Mouse (Mus musculus) heart, postnatal 0 days (tissue): ENCODE results near the gene Cep97. TPM values are rescaled to one million over a fixed set of nuclear protein-coding genes. Genes with fewer than 3 reads are reported as not detected.
"Not testable (repeated sequence)": the region's sequence is repeated elsewhere in the genome, so short reads cannot be mapped to it uniquely, and the experiment has no call there.

Source experiments
- ATAC-seq: fragments of 200-750 bp; cut with Nextera tagmentation; 2 replicates; pipeline ENCODE4 v1.8.0; 2017; ENCODE audit warnings: low read depth, moderate number of reproducible peaks, moderate library complexity; ENCODE audit not compliant: insufficient read depth
- DNase-seq: peaks from one replicate; pipeline ENCODE4 v3.0.0-alpha.2; 2016; ENCODE audit warnings: low spot score
- H3K27ac ChIP-seq: fragments of 300-500 bp; sonication (generic); 2 replicates; pipeline ENCODE4 v1.5.1; 2014; ENCODE audit warnings: low read depth, mild to moderate bottlenecking
- H3K27me3 ChIP-seq: fragments of 300-500 bp; sonication (generic); 2 replicates; pipeline ENCODE4 v1.6.1; 2014; ENCODE audit warnings: low read length, mixed read lengths; ENCODE audit not compliant: control insufficient read depth, insufficient read depth
- H3K36me3 ChIP-seq: fragments of 300-500 bp; sonication (generic); replicated peaks from 2 replicates; pipeline ENCODE4 v1.6.1; 2014; ENCODE audit warnings: low read length, mixed read lengths; ENCODE audit not compliant: control insufficient read depth, insufficient read depth
- H3K4me1 ChIP-seq: fragments of 300-500 bp; sonication (generic); 2 replicates; pipeline ENCODE4 v1.6.1; 2014; ENCODE audit warnings: antibody characterized with exemption; ENCODE audit not compliant: control insufficient read depth, insufficient read depth
- H3K4me2 ChIP-seq: fragments of 300-500 bp; sonication (generic); 2 replicates; pipeline ENCODE4 v1.6.1; 2014; ENCODE audit warnings: low read depth, mild to moderate bottlenecking, low read length, moderate library complexity
- H3K4me3 ChIP-seq: fragments of 300-500 bp; sonication (generic); 2 replicates; pipeline ENCODE4 v1.5.1; 2014; ENCODE audit warnings: low read depth, low read length
- H3K9ac ChIP-seq: fragments of 300-500 bp; sonication (generic); replicated peaks from 2 replicates; pipeline ENCODE4 v1.6.1; 2014; ENCODE audit warnings: low read depth, low read length, mixed read lengths
- H3K9me3 ChIP-seq: fragments of 300-500 bp; sonication (generic); replicated peaks from 2 replicates; pipeline ENCODE4 v1.6.1; 2016; ENCODE audit warnings: low read length; ENCODE audit not compliant: control insufficient read depth
- CTCF ChIP-seq: IDR thresholded peaks from 2 replicates; pipeline ENCODE4 v1.5.1; 2016; ENCODE audit warnings: antibody characterized with exemption, control low read depth, low read depth
- EP300 ChIP-seq: IDR thresholded peaks from 2 replicates; pipeline ENCODE4 v1.6.1; 2016; ENCODE audit warnings: antibody characterized with exemption, low read depth
- WGBS: fragments of 180-500 bp; shearing (Covaris S2); extraction: QIAGEN DNeasy Blood & Tissue Kit; methylation state at CpG from one replicate; pipeline ENCODE4 v1.1.7; 2014; 5-methylcytosine and 5-hydroxymethylcytosine counted together
- polyA plus RNA-seq: library from polyadenylated mRNA; unstranded; fragments of >200 nt; fragmentation: Nextera tagmentation; extraction: Ambion mirVana; gene quantifications from 2 replicates; pipeline ENCODE4 v1.2.1, GENCODE M21; 2015
- total RNA-seq: library from RNA; depleted of rRNA; stranded (reverse); fragments of >200 nt; gene quantifications from 2 replicates; pipeline ENCODE4 v1.2.3, GENCODE M21; 2014; ENCODE audit warnings: low replicate concordance; rRNA removed

Cep97 gene
- total and polyA plus RNA-seq, 2 experiments from 2014 or later = 3.1 to 5.0 TPM

GRCm38 (mm10) chr16:55861104-55861503, 73.6 kb downstream of the Cep97 start:
- no peaks in the 10 kb centered on the region for H3K4me1 ChIP-seq
- no peaks in the 10 kb centered on the region for H3K27me3 ChIP-seq
- 59% methylated on average over 3 of the region's 3 CpGs for WGBS
- DNase-seq (no peak), ATAC-seq (no peak)
- no peak overlapping the region for H3K4me3 ChIP-seq
- no peak overlapping the region for H3K9ac ChIP-seq
- TF ChIP-seq EP300 = no peak
- no peak for TF ChIP-seq CTCF
- no peak overlapping the region for H3K27ac ChIP-seq
- 0 out of 2 replicates have a peak, but pooled peaks cover 4% of the 10 kb centered on the region for H3K9me3 ChIP-seq
- no peaks in the 10 kb centered on the region for H3K36me3 ChIP-seq
- no peak overlapping the region for H3K4me2 ChIP-seq

- H3K4me1 ChIP-seq, ATAC-seq, H3K9ac ChIP-seq, DNase-seq, H3K36me3 ChIP-seq, H3K27ac ChIP-seq, H3K27me3 ChIP-seq, H3K9me3 ChIP-seq, H3K4me2 ChIP-seq, H3K4me3 ChIP-seq: not testable (repeated sequence)
- WGBS = 88% methylated on average over 4 of the region's 4 CpGs
Observed at GRCm38 (mm10) chr16:55859421-55859820, 75.2 kb downstream of the Cep97 start.

GRCm38 (mm10) chr16:55858465-55858864, 76.2 kb downstream of the Cep97 start:
- DNase-seq = peak; percentile 41
- no peak for ATAC-seq
- H3K36me3 ChIP-seq = no peaks in the 10 kb centered on the region
- no peak overlapping the region for H3K9ac ChIP-seq
- WGBS = 61% methylated on average over 6 of the region's 6 CpGs
- H3K4me2 ChIP-seq = no peak overlapping the region
- peak; percentile 45 for TF ChIP-seq CTCF
- no peak for TF ChIP-seq EP300
- H3K4me3 ChIP-seq = no peak overlapping the region
- H3K27me3 ChIP-seq = no peaks in the 10 kb centered on the region
- no peak overlapping the region for H3K27ac ChIP-seq
- H3K4me1 ChIP-seq = no peaks in the 10 kb centered on the region
- 0 out of 2 replicates have a peak, but pooled peaks cover 4% of the 10 kb centered on the region for H3K9me3 ChIP-seq

- Histone ChIP-seq H3K4me2 (no peak overlapping the region), H3K9me3 (0 out of 2 replicates have a peak, but pooled peaks cover 4% of the 10 kb centered on the region), H3K4me1 (no peaks in the 10 kb centered on the region), H3K4me3 (no peak overlapping the region), H3K27me3 (no peaks in the 10 kb centered on the region), H3K9ac (no peak overlapping the region), H3K27ac (no peak overlapping the region), H3K36me3 (no peaks in the 10 kb centered on the region)
- WGBS = 54% methylated on average over 19 of the region's 19 CpGs
- ATAC-seq (no peak), DNase-seq (peak; percentile 61)
- no peak for TF ChIP-seq EP300
- peak; percentile 86 for TF ChIP-seq CTCF
Observed at GRCm38 (mm10) chr16:55852943-55853727, 81.5 kb downstream of the Cep97 start.

- H3K27me3 ChIP-seq = no peaks in the 10 kb centered on the region
- TF ChIP-seq CTCF (no peak), EP300 (no peak)
- ATAC-seq (no peak), DNase-seq (no peak)
- 60% methylated on average over 4 of the region's 4 CpGs for WGBS
- H3K4me1 ChIP-seq = no peaks in the 10 kb centered on the region
- no peak overlapping the region for H3K4me2 ChIP-seq
- no peaks in the 10 kb centered on the region for H3K36me3 ChIP-seq
- no peak overlapping the region for H3K4me3 ChIP-seq
- H3K27ac ChIP-seq = no peak overlapping the region
- H3K9me3 ChIP-seq = 0 out of 2 replicates have a peak, but pooled peaks cover 4% of the 10 kb centered on the region
- H3K9ac ChIP-seq = no peak overlapping the region
Observed at GRCm38 (mm10) chr16:55852515-55852914, 82.1 kb downstream of the Cep97 start.

- 74% methylated on average over 3 of the region's 3 CpGs for WGBS
- ATAC-seq (no peak), DNase-seq (no peak)
- no peak for TF ChIP-seq CTCF
- no peak for TF ChIP-seq EP300
- H3K4me1 ChIP-seq = no peaks in the 10 kb centered on the region
- H3K4me2 ChIP-seq = no peak overlapping the region
- no peak overlapping the region for H3K27ac ChIP-seq
- no peaks in the 10 kb centered on the region for H3K27me3 ChIP-seq
- H3K9me3 ChIP-seq = no peaks in the 10 kb centered on the region
- no peaks in the 10 kb centered on the region for H3K36me3 ChIP-seq
- H3K9ac ChIP-seq = no peak overlapping the region
- no peak overlapping the region for H3K4me3 ChIP-seq
Observed at GRCm38 (mm10) chr16:55850485-55850884, 84.2 kb downstream of the Cep97 start.

Other genes starting within 250 kb of the Cep97 start
- gene Nfkbiz, start 96.0 kb downstream of the Cep97 start, total RNA-seq = 5.3 and 6.8 TPM in 2 replicates
- gene Nfkbiz, start 96.0 kb downstream of the Cep97 start, polyA plus RNA-seq = 1.7 and 1.9 TPM in 2 replicates
- 0.08 TPM in 1 of 2 replicates, not detected in the other for gene Nxpe3, start 39.6 kb downstream of the Cep97 start, total RNA-seq
- 0.20 and 0.21 TPM in 2 replicates for gene Nxpe3, start 39.6 kb downstream of the Cep97 start, polyA plus RNA-seq
- gene Rpl24, start 31.4 kb upstream of the Cep97 start, total RNA-seq = 467 and 488 TPM in 2 replicates
- 617 and 635 TPM in 2 replicates for gene Rpl24, start 31.4 kb upstream of the Cep97 start, polyA plus RNA-seq
- gene Zbtb11, start 39.0 kb upstream of the Cep97 start, total RNA-seq = 4.6 and 14.5 TPM in 2 replicates
- 6.7 and 7.6 TPM in 2 replicates for gene Zbtb11, start 39.0 kb upstream of the Cep97 start, polyA plus RNA-seq
- gene Pcnp, start 94.9 kb upstream of the Cep97 start, total RNA-seq = 32.9 and 37.1 TPM in 2 replicates
- 104 and 111 TPM in 2 replicates for gene Pcnp, start 94.9 kb upstream of the Cep97 start, polyA plus RNA-seq
- 8.8 and 20.5 TPM in 2 replicates for gene Trmt10c, start 103.0 kb upstream of the Cep97 start, total RNA-seq
- gene Trmt10c, start 103.0 kb upstream of the Cep97 start, polyA plus RNA-seq = 19.9 and 21.0 TPM in 2 replicates
- gene Senp7, start 113.5 kb upstream of the Cep97 start, total RNA-seq = 9.5 and 16.2 TPM in 2 replicates
- 14.0 and 14.7 TPM in 2 replicates for gene Senp7, start 113.5 kb upstream of the Cep97 start, polyA plus RNA-seq